Mouse (Mus musculus) kidney, postnatal 4 days (tissue): ENCODE data around the gene Guk1.
A peak's percentile ranks its signal among the peaks of the same experiment; 100 is the strongest.

Experiments
- DNase-seq, 2 experiments: peaks; one replicate each; pipeline ENCODE4 v3.0.0; 2021; ENCODE audit warnings: mixed read lengths in 2 of 2

Gene Guk1

DNA sequence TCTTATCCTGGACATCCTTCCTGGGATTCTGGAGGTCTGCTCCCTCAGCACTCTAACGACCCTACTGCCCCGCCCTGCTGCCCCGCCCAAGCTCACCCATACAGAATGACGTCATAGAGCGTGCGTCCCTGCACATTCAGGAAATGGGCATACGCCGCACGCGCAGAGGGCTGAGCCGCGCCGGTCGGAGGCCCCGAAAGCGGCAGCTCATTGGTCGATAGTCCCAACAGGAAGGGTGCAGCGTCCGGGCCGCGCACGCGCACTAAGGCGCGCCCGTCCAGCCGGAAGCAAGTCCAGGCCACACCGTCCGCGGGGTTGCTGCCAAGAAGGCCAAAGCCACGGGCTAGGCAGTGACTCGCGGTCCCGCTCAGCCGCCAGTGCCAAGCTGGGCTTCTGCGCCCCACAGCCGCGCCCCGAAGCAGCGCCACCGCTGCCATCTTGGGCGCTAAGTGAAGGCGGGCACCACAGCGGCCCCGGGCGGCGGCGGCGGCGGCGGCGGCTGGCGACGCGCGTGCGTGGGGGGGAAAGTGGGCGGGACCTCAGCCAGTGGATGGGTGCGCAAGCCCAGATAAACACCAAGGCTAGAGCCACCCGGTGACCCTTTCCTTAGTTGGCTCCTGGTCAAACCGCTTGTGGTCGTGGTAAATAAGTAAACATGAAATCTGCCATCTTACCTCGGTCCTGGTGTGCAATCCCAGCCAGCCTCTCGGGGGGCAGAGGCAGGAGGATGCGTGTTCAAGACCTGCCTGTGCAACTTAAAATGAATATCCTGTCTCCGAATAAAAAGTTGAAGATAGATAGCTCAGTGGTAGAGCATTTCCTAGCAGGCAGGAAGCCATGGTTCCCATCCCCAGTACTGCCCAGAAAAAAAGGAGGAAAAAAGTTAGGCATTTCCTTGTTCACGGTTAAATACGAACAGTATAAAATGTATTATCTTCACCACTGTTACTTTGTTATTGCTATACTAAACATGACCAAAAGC, 28.5 kb downstream of the Guk1 start, which contains the start of gene Iba57:
Gene Iba57 (minus strand): TSS at position 485 of the 982 bp plus-strand sequence.
- DNase-seq = peak; percentile 96 to 99

DNA sequence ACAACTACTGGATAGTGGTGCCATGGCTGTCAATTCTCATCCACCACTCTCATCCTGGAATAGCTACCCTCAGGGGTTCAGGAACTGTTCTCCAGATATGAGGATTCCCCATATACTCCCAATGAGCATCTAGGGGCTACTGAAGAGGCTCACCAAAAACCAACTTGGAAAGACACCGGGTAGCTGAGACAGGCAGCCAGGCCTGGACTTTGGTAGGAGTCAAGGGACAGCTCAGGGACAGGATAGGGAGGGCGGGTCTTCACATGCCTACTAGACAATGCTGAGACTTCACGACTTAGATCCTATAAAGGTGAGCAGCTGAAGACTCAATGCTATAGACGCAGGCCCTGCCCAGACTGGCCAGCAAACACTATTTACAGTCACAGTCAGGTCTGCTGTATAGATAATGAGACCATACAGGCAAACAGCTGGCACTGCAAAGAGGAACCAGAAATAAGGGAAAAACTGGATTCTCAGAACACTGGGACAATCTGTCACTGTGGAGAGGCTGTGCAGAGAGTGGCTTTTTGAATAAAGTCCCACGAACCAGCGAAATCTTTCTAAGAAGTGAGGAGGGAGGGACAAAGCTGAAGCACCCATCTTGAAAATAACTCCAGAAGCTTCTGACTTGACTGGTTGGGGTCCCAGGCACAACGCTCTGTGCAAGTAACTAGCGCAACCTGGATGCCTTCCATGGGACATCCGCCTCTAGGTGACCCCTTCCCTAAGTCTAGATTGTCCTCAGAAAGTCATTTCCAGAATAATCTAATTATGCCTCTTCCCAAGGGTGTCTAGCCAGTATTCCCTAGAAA, 29.4 kb downstream of the Guk1 start:
- no peak for DNase-seq

DNA sequence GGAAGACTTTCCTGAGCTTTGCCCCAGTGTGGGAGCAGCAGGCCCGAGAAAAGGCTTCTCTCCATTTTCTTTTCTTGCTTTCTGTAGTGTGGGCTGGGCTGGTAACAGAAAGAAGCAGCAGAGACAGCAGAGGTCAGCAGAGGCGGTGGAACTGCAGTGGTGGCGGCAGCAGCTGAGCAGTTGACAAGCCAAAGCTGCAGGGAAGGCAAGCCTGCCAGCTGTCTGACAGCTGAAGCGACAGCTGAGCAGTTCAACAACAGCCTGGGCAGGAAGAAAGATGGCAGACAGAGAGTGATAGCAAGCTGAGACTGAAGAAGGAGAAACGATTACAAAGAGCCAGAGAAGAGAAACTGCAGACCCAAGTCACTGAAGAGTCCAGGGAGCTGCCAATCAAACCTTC, 30.6 kb downstream of the Guk1 start:
- peak; percentile 53 to 69 for DNase-seq

DNA sequence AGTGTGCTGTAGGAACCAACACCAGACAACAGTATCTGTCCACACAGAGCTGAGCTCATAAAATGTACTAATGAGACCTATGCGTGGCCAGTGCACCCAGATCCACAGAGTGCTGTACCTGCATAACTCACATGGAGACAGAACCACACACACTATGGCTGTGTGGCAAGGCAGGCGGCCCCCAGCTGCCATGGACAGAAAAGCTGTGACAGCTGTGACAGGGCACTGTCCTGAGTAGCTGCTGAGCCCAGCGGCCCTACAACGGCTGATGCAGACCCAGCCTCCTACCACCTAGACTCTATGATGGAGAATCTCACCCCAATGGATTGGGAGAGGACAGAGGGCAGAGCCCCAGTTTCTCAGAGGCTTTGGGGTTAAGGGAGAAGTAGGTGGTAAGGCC, 32.5 kb downstream of the Guk1 start:
- no peak for DNase-seq

DNA sequence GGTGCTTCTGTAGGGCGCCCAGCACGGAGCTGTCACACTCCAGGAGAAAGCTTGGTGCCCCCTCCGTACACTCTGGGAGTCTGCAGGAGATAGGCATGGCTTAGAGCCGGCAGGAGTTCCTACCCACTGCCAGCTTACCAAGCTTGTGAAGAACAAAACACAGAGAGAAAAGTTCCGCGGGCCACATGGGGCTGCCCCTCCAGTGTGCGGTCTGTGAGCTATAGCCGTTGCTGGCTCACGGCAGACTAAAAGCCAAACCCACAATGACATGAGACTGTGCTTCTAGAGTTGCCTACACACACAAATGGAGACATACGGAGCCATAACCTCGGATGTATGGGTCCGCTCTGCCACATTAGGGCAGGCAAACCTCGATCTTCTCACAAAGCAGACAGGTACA, 32.9 kb downstream of the Guk1 start:
- DNase-seq = no peak

DNA sequence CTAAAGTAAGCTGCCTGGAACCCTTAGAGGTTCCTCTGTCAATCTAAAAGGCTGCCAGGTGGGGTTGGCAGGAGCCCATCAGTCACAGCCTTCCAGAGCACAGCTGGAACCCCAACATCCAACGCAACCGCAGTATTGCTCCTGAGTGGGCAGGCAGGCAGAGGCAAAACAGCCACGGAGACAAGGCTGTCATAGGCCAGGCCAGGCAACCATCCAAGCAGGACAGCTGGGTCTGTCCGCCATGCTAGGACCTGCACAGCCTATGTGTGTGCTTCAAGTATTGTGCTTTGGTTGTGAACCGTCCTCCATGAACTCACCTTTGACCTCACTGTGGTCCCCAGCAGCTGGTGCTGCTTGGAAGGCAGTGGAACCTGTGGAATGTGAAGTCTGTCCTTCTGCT, 36.1 kb downstream of the Guk1 start:
- DNase-seq = no peak

DNA sequence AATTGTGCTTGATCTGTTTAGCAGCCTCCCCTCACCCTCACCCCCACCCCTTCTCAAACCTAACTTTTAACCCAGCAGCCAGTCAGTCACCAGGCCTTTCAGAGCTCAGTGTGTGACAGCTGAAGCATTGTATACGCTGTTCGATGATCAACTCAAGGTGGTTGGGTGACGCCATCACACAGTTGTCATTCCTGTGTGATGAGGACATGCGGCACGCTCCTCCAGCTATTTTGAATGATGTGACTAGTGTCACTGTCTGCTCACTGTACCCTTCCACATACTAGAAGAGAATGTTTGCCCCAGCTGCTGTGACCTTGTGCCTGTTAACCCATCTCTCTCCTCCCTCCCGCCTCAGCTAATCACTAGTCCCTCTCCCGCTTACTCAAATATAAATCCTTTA, 37.8 kb downstream of the Guk1 start:
- no peak for DNase-seq

DNA sequence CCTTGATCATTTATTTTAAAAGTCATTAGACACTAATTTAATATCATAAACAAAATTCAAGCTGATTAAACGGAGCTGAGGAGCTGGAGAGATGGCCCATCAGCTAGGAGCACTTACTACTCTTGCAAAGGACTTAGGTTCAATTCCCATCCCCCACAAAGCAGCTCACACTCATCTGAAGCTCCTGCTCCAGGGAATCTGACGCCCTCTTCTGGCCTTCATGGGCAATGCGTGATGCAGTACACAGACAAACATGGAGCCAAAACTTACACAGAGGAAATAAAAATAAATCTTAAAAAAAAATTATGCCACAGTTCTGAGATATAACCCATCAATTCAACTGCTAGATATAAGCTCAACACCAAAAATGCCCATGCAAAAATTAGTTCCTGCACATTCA, 40.3 kb downstream of the Guk1 start:
- DNase-seq = no peak

DNA sequence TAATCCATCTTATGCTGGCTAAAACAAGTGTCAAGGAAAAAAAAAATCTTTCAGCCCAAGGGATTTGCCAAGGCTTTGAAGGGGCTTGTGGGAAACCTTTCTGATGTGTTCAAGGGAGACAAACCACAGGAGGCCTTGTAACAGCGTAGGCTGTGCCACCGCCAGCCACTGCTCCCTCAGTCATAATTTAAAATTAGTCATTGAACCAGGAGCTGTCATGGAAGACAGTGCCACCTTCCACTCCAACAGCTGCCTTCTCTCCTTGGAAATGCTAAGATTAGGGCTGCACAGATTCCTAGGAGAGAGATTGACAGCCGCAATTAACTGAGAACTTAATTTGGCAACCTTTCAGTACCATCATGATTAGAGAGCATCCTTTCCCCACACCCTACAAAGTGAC, 42.7 kb downstream of the Guk1 start:
- no peak for DNase-seq

DNA sequence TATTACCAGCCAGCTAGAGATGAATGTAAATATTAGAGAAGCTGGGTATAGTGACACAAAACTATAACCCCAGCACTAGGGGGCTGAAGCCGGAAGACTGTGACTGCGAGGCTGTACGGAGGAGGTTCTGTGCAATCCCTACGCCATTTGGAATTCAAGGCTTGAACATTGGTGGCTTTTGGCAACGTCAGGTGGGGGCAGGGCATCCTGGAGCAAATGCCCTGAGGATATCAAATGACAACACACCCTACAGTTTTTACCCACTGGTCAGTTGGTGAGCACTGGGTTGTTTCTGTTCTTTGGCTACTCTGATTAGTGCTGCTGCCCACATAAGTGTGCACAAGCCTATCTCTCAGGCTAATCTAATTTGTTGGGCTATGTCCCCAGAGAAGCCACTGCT, 49.0 kb downstream of the Guk1 start:
- no peak for DNase-seq

DNA sequence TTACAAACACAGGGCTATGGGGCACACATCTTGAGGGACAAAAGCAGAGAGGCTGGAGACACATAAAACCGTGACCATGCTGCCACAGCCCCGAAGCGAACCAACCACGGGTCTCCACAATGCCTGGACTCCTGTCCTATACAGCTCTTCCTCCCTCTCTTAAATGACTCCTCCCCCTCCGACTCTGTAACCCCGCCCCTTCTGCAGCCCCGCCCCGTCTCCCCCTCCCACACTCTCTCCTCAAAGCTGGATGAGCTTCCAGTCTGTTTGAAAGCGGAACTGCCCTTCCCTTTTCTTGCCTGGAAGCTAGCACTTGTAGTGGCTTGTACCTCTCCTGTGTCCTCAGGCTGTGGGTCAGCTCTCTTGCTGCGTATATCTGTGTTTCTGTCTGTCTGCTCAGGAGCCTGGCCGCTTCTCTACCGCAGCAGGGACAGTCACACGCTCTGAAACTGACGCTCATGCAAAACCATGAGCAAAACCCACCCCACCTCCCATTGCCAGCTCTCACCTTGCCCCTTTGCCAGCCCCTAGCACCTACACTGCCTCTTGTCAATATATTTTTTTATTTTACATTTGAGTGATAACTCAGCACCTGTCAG, 50.1 kb downstream of the Guk1 start:
- peak; percentile 46 to 62 for DNase-seq

DNA sequence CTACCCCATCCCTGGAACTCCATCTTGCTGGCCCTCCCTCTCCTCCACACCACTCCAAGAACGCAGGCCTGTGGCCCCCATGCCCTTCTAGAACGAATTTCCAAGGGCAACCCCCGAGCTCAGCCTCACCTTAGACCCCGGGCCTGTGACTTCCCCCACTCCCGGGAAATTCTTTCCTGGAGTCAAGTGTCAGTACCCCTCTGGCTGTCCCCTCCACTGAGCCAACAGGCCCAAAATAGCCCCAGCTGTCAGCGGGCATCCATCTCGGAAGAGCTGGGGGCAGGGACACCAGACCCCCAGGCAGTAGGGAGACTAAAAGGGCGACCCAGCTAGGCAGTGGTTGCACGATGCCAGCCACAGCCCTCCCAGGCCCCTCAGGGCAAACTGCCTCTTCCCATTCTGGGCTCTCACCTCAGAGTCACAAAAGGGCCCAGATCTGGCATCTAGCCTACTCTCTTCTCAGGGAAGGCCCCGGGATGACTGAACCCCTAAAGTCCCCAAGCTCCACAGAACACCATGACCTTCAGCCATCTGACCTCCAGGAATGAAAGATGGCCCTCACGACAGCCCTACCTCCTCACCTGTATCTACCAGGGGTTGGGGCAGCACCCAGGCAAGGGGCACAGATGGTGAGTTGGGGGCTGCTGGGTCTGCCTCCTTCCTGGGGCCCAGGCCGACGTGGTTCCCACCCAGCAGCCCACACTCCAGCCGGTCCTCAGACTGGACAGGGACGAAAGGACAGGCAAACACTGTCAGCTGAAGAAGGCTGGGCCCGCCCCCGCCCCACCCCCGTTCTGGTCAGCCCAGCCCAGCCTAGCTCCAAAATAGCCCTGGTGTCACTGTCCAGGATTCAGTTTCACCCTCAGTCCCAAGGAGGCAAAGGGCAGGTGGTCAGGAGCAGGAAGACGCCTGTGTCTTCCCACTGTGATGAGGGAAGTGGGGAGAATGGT, 53.2 kb downstream of the Guk1 start:
- DNase-seq = no peak

DNA sequence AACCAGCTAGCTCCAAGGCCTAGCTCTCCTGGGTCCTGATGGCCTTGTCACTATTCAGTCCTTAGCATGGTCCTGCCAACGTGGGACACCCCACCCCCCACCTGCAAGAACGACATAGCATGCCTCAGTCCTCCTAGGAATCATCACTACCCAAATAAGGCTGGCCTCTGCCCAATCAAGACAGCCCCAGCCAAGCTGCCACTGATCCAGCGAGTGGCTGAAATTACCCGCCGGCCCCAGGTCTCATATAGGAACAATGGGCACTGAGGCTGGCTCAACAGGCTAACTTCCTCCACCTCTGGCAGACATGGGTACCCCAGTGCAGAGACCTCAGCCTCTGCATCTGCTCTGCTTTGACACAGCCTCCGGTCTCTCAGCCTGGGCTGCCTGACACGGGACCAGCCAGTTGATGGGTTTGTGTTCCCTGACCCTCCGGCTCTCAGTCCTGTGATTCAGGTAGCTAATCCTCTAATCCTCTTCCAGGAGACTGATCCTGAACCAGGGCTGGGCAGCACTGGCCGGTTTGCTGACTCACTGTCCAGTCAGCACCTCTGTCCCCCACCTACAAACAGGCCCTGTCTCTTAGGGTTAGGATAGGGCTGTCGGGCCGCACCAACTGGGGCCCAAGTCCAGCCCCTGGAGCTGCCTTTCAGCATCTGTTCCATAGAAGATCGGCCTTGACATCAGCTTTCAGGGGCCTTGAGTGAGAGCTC, 54.9 kb downstream of the Guk1 start:
- no peak for DNase-seq

DNA sequence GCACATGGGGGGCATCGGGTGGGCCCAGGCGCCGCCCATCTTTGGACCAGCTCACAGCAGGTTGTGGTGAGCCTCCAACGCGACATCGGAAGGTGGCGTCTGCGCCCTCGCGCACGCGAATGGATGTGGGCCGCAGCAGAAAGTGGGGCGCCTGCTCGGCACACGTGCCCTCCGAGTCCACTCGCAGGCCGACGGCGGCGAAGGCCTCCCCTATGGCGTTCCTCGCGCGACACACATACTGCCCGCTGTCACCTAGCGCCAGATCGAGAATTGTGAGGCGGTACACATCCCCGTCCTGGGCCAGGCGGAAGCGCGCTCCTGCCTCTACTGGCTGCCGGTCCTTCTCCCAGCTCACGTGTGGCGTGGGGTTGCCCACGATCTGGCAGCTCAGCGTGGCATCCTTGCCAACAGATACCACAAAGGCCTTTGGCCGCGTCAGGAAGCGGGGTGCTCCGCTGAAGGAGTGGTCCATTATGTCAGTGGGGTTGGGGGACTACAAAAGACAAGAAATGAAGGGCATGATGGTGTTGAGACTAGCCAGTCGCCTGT, 56.0 kb downstream of the Guk1 start, which contains the start of gene Obscn:
Gene Obscn (minus strand): TSS at position 499 of the 549 bp plus-strand sequence.
- peak in 1 of 2 experiments; percentile 9 for DNase-seq

DNA sequence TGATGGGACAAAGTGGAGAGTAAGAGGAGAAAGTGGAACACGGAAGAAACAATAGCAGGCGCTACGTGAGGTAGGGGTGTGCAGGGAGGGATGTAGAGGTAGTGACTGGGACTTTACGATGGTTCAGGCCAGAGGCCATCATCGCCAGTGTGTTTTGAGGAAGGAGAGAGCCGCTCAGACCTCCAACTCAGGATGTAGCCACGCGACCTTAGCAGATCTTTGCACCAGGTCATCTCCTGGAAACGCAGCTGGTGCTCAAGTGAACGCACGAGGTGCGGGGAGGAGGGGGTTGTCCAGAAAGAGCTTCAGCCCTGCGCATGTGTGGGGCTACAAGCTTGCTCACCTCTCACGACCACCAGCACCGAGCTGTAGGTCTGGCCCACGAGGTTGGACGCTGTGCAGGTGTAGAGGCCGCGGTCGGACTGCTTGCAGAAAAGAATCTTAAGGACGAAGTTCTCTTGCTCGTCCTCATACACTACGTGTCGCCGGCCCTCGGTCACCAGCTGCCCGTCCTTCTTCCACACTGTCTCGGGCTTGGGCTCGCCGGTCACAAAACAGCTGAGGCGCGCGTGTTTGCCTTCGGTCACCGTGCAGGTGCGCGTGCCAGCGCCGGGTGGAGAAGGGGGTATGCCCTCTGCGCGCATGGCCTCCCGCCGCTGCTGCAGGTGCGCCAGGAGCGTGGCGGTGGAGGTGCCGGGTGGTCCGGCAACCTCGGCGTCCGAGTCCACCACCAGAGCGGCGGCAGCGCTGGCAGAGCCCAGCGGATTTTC, 56.8 kb downstream of the Guk1 start:
- peak; percentile 18 to 37 for DNase-seq

DNA sequence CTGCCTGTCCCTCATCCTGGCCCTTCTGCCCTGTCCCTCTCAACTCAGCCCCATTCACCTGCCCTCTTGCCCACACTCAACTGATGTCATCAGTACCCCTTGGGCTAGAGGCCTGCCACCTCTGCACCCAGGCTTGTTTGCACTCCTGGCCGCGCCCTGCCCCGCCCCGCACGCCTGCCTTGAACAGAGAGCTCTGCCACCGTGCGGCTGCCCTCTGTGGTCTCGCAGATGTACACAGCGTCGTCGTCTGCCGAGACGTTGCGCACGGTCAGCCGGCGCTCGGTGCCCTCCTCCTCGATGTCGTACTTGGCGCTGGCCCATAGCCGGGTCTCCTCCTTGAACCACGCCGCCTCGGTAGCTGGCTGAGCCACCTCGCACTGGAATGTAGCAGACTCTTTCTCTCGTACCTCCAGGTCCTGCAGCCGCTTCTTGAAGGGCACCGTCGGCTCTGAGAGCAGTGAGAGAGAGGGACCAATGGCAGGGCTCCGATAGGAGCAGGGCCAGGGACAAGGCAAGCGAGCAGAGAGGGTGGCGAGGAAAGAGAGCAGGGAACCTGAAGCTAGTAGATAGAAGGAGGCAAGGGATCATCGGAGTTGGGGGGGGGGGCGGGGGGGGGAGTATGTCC, 57.5 kb downstream of the Guk1 start:
- DNase-seq = peak; percentile 28 to 51
